Mouse (Mus musculus) heart, postnatal 14 days (tissue): Measurements from ENCODE around the gene Resf1. TPM values are rescaled to one million over a fixed set of nuclear protein-coding genes. Genes with fewer than 3 reads are reported as not detected.
"Not testable (repeated sequence)": the region's sequence is repeated elsewhere in the genome, so short reads cannot be mapped to it uniquely, and the experiment has no call there.

Experiments used
- DNase-seq, 2 experiments: peaks; one replicate each; pipeline ENCODE4 v3.0.0; 2021 to 2022
- intact Hi-C: fragments of 180-260 bp; cut with DNase I; formaldehyde crosslinking; loops from one replicate; pipeline ENCODE4 v1.15.1; 2025
- long read RNA-seq, 2 experiments: library from polyadenylated mRNA; stranded (forward); transcript quantifications; one replicate each; pipeline ENCODE4 v2.0.0; 2021
- total RNA-seq, 2 experiments: library from RNA; stranded (reverse); gene quantifications; 2 replicates each; pipeline ENCODE4 v1.2.3; 2021

The Resf1 gene
- 10 to 100 TPM; 32.8 to 38.6 TPM for total RNA-seq
- long read RNA-seq, experiment 1, full-length matches to known transcripts, result 1 of 3 reads
- long read RNA-seq, experiment 1, partial matches to known transcripts, result 1 of 3 reads
- long read RNA-seq, experiment 1, other reads (novel, unspliced or antisense), result 1 of 3 reads
- long read RNA-seq, experiment 2, partial matches to known transcripts, result 1 of 2 reads
- long read RNA-seq, experiment 2, other reads (novel, unspliced or antisense), result 1 of 2 reads

GRCm38 (mm10) chr6:149308956-149309932, at the start of gene Resf1:
Gene Resf1, plus strand, starts transcription at chr6:149309414.
- peak; percentile 92 to 95 for DNase-seq
- intact Hi-C loops, result loop anchor here (5.0 kb wide), 3 partner anchors 68 to 1097 kb away; partner anchors contain the start of genes Amn1 and Ergic2

GRCm38 (mm10) chr6:149260801-149261239, 48.4 kb upstream of the Resf1 start:
- intact Hi-C loops, result no loop called here
- no peak for DNase-seq

GRCm38 (mm10) chr6:149267951-149268350, 41.3 kb upstream of the Resf1 start:
- no peak for DNase-seq
- intact Hi-C loops, result no loop called here

GRCm38 (mm10) chr6:149278248-149278731, 30.9 kb upstream of the Resf1 start:
- DNase-seq, result no peak
- intact Hi-C loops, result no loop called here

- DNase-seq, result no peak
- intact Hi-C loops, result no loop called here
Measured at GRCm38 (mm10) chr6:149278866-149279265, 30.3 kb upstream of the Resf1 start.

- DNase-seq, result no peak
- intact Hi-C loops, result no loop called here
Measured at GRCm38 (mm10) chr6:149280511-149280910, 28.7 kb upstream of the Resf1 start.

- intact Hi-C loops, DNase-seq: not testable (repeated sequence)
Measured at GRCm38 (mm10) chr6:149288190-149288589, 21.0 kb upstream of the Resf1 start.

GRCm38 (mm10) chr6:149303231-149303630, 6.0 kb upstream of the Resf1 start:
- intact Hi-C loops, DNase-seq: not testable (repeated sequence)

GRCm38 (mm10) chr6:149307092-149307491, 2.1 kb upstream of the Resf1 start:
- intact Hi-C loops, result loop anchor here (5.0 kb wide), 3 partner anchors 70 to 1095 kb away; partner anchors contain the start of genes Amn1 and Ergic2
- DNase-seq, result no peak

GRCm38 (mm10) chr6:149307801-149308200, 1.4 kb upstream of the Resf1 start:
- intact Hi-C loops, result loop anchor here (5.0 kb wide), 3 partner anchors 70 to 1096 kb away; partner anchors contain the start of genes Amn1 and Ergic2
- no peak for DNase-seq

- no peak for DNase-seq
- intact Hi-C loops, result no loop called here
Measured at GRCm38 (mm10) chr6:149310226-149310625, 1.0 kb downstream of the Resf1 start.

GRCm38 (mm10) chr6:149311044-149311443, 1.8 kb downstream of the Resf1 start:
- DNase-seq, result no peak
- intact Hi-C loops, result no loop called here

- no peak for DNase-seq
- intact Hi-C loops, result no loop called here
Measured at GRCm38 (mm10) chr6:149311778-149312177, 2.6 kb downstream of the Resf1 start.

- intact Hi-C loops, result no loop called here
Measured at GRCm38 (mm10) chr6:149312221-149312620, 3.0 kb downstream of the Resf1 start.

GRCm38 (mm10) chr6:149314918-149315317, 5.7 kb downstream of the Resf1 start:
- no peak for DNase-seq
- intact Hi-C loops, result no loop called here

More at GRCm38 (mm10) chr6:149312221-149312620, 3.0 kb downstream of the Resf1 start:
- no peak for DNase-seq

- intact Hi-C loops, result no loop called here
- no peak for DNase-seq
Measured at GRCm38 (mm10) chr6:149323523-149324241, 14.5 kb downstream of the Resf1 start.

GRCm38 (mm10) chr6:149324242-149324633, 15.0 kb downstream of the Resf1 start:
- no peak for DNase-seq
- intact Hi-C loops, result no loop called here

- DNase-seq, result no peak
- intact Hi-C loops, result no loop called here
Measured at GRCm38 (mm10) chr6:149329071-149329470, 19.9 kb downstream of the Resf1 start.

- intact Hi-C loops, result no loop called here
- no peak for DNase-seq
Measured at GRCm38 (mm10) chr6:149330332-149330731, 21.1 kb downstream of the Resf1 start.

- intact Hi-C loops, result no loop called here
- no peak for DNase-seq
Measured at GRCm38 (mm10) chr6:149333036-149333435, 23.8 kb downstream of the Resf1 start.
